Mouse (Mus musculus) erythroblast, embryonic 14.5 days (primary cell): ENCODE results near the gene Atp6v1e1.

Source experiments
- GATA1 ChIP-seq: IDR thresholded peaks from 2 replicates; pipeline ENCODE4 v1.6.1; 2012; ENCODE audit warnings: low read length, inconsistent platforms, mixed read lengths
- TAL1 ChIP-seq: IDR thresholded peaks from 3 replicates; pipeline ENCODE4 v1.6.1; 2012; ENCODE audit warnings: low read length, inconsistent platforms, mixed read lengths

DNA sequence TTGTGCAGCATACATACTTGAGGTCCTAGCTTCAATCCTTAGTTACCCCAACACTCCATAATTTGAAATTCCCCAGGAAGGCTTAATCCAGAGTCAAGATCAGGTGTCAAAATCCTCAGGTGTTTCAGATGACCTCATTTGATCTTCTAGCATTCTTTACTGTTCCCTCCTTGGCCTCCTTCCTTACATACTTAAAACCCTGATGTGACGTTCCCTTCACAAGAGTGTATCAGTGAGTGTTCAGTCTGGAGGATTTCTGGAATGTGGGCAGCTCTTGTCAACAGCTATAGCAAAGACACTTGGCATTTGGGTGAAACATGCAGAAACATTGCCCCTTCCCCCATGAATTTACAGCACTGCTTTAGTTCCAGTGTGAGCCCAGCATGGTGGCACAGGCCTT is 52.6 kb downstream of the Atp6v1e1 start:
- TF ChIP-seq GATA1, result no peak
- TF ChIP-seq TAL1, result no peak
